In the genomic region with DNA sequence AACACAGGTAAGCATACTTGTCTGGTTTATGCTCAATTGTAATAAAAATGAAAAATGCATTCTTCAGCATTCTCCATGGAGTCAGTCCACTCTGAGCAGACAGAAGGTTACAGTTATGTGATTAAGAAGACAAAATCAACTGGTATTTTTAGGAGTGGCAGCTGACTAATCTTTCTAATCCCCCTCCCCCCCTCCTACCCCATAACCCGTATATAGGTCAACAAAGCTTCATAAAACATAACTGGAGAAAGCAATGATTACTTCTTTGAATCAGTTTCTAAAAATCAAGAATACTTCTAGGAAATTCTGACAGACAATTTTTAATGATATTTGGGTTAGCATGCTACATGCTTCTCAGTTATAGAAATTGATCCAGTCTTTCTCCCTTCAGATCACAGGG, we compare ENCODE assay signal across 28 mouse cellular contexts.
"Had no signal": no experiment of that assay in that cellular context is flagged by ENCODE, and none has a peak within 500 bp of the region (broad histone marks: within the 10 kb centered on the region; RNA-seq: fewer than 3 reads in every experiment).

No protein-coding gene starts in this region.

- H3K4me3 ChIP-seq: heart, adult 2 months; heart, embryonic 13.5 days; heart, embryonic 15.5 days; hindbrain, embryonic 10.5 days; hindbrain, embryonic 12.5 days; intestine, embryonic 15.5 days; kidney, embryonic 15.5 days; layer of hippocampus, adult 2 months; limb, embryonic 13.5 days; limb, embryonic 15.5 days; liver, embryonic 12.5 days had no signal

- H3K9me3 ChIP-seq: heart, embryonic 13.5 days; heart, embryonic 15.5 days; hindbrain, embryonic 10.5 days; hindbrain, embryonic 12.5 days; intestine, embryonic 15.5 days; kidney, embryonic 15.5 days; limb, embryonic 13.5 days; limb, embryonic 15.5 days; liver, embryonic 12.5 days had no signal

- H3K36me3 ChIP-seq: heart, embryonic 13.5 days; heart, embryonic 15.5 days; hindbrain, embryonic 12.5 days; intestine, embryonic 15.5 days; limb, embryonic 13.5 days; limb, embryonic 15.5 days had no signal

- DNase-seq: gastrocnemius, postnatal 14 days; gastrocnemius, postnatal 36 days; heart, adult 11 months; heart, adult 2 months; heart, postnatal 14 days; heart, postnatal 4 days; kidney, adult 18-20 months; kidney, adult 9 months; kidney, postnatal 14 days; kidney, postnatal 36 days; layer of hippocampus, postnatal 36 days; left cerebral cortex, postnatal 4 days had no signal

- H3K4me1 ChIP-seq: heart, embryonic 13.5 days; heart, embryonic 15.5 days; hindbrain, embryonic 10.5 days; hindbrain, embryonic 12.5 days; intestine, embryonic 15.5 days; kidney, embryonic 15.5 days; limb, embryonic 13.5 days; limb, embryonic 15.5 days; liver, embryonic 12.5 days had no signal

- ATAC-seq: hindbrain, embryonic 16.5 days; inflammation-experienced regulatory T-cells, adult 6 months; intestine, embryonic 15.5 days; intestine, postnatal 0 days; liver, embryonic 12.5 days had no signal

- H3K9ac ChIP-seq: heart, embryonic 13.5 days; heart, embryonic 15.5 days; hindbrain, embryonic 12.5 days; hindbrain, embryonic 14.5 days; intestine, embryonic 15.5 days; kidney, embryonic 15.5 days; limb, embryonic 13.5 days; limb, embryonic 15.5 days; liver, embryonic 12.5 days had no signal

- H3K27me3 ChIP-seq: heart, embryonic 13.5 days; heart, embryonic 15.5 days; hindbrain, embryonic 12.5 days; intestine, embryonic 15.5 days; kidney, embryonic 15.5 days; limb, embryonic 13.5 days; limb, embryonic 15.5 days; liver, embryonic 12.5 days had no signal

- H3K27ac ChIP-seq: heart, adult 2 months; heart, embryonic 13.5 days; heart, embryonic 15.5 days; hindbrain, embryonic 10.5 days; hindbrain, embryonic 12.5 days; hindbrain, embryonic 14.5 days; intestine, embryonic 15.5 days; kidney, embryonic 15.5 days; kidney, postnatal 0 days; layer of hippocampus, adult 2 months; limb, embryonic 13.5 days; limb, embryonic 15.5 days; liver, embryonic 12.5 days had no signal

- H3K4me2 ChIP-seq: heart, embryonic 11.5 days; heart, embryonic 13.5 days; heart, embryonic 15.5 days; hindbrain, embryonic 12.5 days; hindbrain, embryonic 14.5 days; intestine, embryonic 15.5 days; kidney, embryonic 15.5 days; limb, embryonic 13.5 days; limb, embryonic 15.5 days; liver, embryonic 12.5 days had no signal
